Mouse (Mus musculus): ENCODE data around the gene Itgb4. TPM values are rescaled to one million over a fixed set of nuclear protein-coding genes. Genes with fewer than 3 reads are reported as not detected.

The Itgb4 gene
- polyA plus RNA-seq, 1 experiment = 2.5 TPM

- Histone ChIP-seq H3K4me3 (ENCODE audit: extremely low read depth, insufficient read depth, insufficient read length) (no peak overlapping the region), H3K4me1 (ENCODE audit: control insufficient read depth, insufficient read depth, insufficient read length) (no peaks in the 10 kb centered on the region), H3K27me3 (ENCODE audit: control insufficient read depth, insufficient read depth, low read length) (no peaks in the 10 kb centered on the region), H3K27ac (ENCODE audit: insufficient read depth, low read length) (no peak overlapping the region), H3K36me3 (ENCODE audit: control insufficient read depth, insufficient read depth, low read length) (peaks cover 63% of the 10 kb centered on the region)
- TF ChIP-seq POLR2A (IDR thresholded peaks at IDR 0.05; ENCODE audit: low read depth, low read length) (no peak), CTCF (IDR thresholded peaks at IDR 0.05; ENCODE audit: extremely low read depth, insufficient read depth, insufficient read length, insufficient replicate concordance) (no peak)
- WGBS = 75% methylated on average over 4 of the region's 4 CpGs
- no peak for DNase-seq (ENCODE audit: low read depth in 1 of 2, low spot score in 2 of 2)
Observed at GRCm38 (mm10) chr11:116057237-116057881, 82.8 kb downstream of the Itgb4 start.

Other genes with a start within 250 kb of the Itgb4 start
- 42.0 and 56.3 TPM in 2 replicates for gene Tmem94, start 209.3 kb upstream of the Itgb4 start, polyA plus RNA-seq (2012; rRNA removed)
- 13.2 and 15.9 TPM in 2 replicates for gene Caskin2, start 161.1 kb upstream of the Itgb4 start, polyA plus RNA-seq (2012; rRNA removed)
- gene Tsen54, start 160.0 kb upstream of the Itgb4 start, polyA plus RNA-seq (2012; rRNA removed) = 30.8 and 42.9 TPM in 2 replicates
- gene Llgl2, start 150.7 kb upstream of the Itgb4 start, polyA plus RNA-seq (2012; rRNA removed) = 26.1 and 26.7 TPM in 2 replicates
- 1.6 and 1.7 TPM in 2 replicates for gene Myo15b, start 116.3 kb upstream of the Itgb4 start, polyA plus RNA-seq (2012; rRNA removed)
- gene Smim5, start 74.7 kb upstream of the Itgb4 start, polyA plus RNA-seq (2012; rRNA removed) = 5.7 and 8.0 TPM in 2 replicates
- gene Smim6, start 62.7 kb upstream of the Itgb4 start, polyA plus RNA-seq (2012; rRNA removed) = 0.19 and 0.54 TPM in 2 replicates
- gene Sap30bp, start 41.4 kb upstream of the Itgb4 start, polyA plus RNA-seq (2012; rRNA removed) = 19.9 and 26.7 TPM in 2 replicates
- gene Recql5, start 41.2 kb upstream of the Itgb4 start, polyA plus RNA-seq (2012; rRNA removed) = 28.7 and 32.1 TPM in 2 replicates
- gene Galk1, start 38.0 kb downstream of the Itgb4 start, polyA plus RNA-seq (2012; rRNA removed) = 30.8 and 39.4 TPM in 2 replicates
- gene H3f3b, start 53.3 kb downstream of the Itgb4 start, polyA plus RNA-seq (2012; rRNA removed) = 161 and 200 TPM in 2 replicates
- 37.9 and 64.9 TPM in 2 replicates for gene Unk, start 55.6 kb downstream of the Itgb4 start, polyA plus RNA-seq (2012; rRNA removed)
- 49.4 and 65.0 TPM in 2 replicates for gene Unc13d, start 103.3 kb downstream of the Itgb4 start, polyA plus RNA-seq (2012; rRNA removed)
- gene Wbp2, start 112.3 kb downstream of the Itgb4 start, polyA plus RNA-seq (2012; rRNA removed) = 135 and 162 TPM in 2 replicates
- gene Trim47, start 152.5 kb downstream of the Itgb4 start, polyA plus RNA-seq (2012; rRNA removed) = 19.4 and 26.1 TPM in 2 replicates
- gene Trim65, start 156.4 kb downstream of the Itgb4 start, polyA plus RNA-seq (2012; rRNA removed) = 23.7 and 26.0 TPM in 2 replicates
- gene Mrpl38, start 164.2 kb downstream of the Itgb4 start, polyA plus RNA-seq (2012; rRNA removed) = 37.3 and 40.3 TPM in 2 replicates
- 13.3 and 14.0 TPM in 2 replicates for gene Fbf1, start 193.5 kb downstream of the Itgb4 start, polyA plus RNA-seq (2012; rRNA removed)
- 18.3 and 24.0 TPM in 2 replicates for gene Ten1, start 224.1 kb downstream of the Itgb4 start, polyA plus RNA-seq (2012; rRNA removed)
- gene Acox1, start 224.3 kb downstream of the Itgb4 start, polyA plus RNA-seq (2012; rRNA removed) = 12.9 TPM in 2 replicates